Mouse (Mus musculus): ENCODE data around the gene Prss27. TPM values are rescaled to one million over a fixed set of nuclear protein-coding genes. Genes with fewer than 3 reads are reported as not detected.
"Not testable (repeated sequence)": the region's sequence is repeated elsewhere in the genome, so short reads cannot be mapped to it uniquely, and the experiment has no call there.

The Prss27 gene
- total and polyA plus RNA-seq, 3 experiments = 0.24 to 0.58 (median 0.46) TPM

DNA sequence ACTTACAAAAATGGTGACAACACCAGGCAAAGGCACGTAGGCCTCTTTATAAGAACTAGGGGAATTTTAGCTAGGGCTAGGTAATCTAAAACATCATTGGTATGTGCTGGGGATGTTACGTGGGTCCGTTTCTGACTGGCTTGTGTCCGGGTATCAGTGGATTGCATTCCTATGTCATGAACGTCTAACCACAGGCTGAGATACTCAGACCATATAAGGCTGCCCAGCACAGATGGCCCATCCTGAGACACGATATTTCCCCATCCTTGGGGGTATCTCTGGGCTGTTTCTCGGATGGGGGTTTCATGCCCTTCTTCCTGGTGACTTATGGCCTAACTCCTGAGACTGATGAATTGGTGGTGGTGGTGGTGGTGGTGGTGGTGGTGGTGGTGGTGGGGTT, 2.9 kb upstream of the Prss27 start:
- no peak for DNase-seq

DNA sequence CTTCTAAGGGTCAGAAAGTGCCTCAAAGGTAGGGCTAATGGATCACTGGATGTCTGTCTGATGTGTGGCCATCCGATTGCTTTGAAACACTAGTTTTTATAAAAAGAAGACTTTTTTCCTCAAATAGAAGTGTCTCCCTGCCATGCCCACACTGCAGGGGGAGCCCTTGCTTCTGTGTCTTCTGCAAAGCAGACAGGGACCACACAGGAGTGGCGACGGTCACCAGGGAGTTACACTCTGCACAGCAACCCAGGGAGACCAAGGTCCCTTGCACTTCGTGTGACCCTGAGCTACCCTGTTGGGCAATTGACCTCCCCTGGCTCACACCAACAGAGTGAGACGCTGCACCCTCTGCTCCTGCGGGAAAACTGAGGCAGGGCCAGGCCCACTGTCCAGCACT, 990 bp upstream of the Prss27 start:
- peak; percentile 46 for DNase-seq

DNA sequence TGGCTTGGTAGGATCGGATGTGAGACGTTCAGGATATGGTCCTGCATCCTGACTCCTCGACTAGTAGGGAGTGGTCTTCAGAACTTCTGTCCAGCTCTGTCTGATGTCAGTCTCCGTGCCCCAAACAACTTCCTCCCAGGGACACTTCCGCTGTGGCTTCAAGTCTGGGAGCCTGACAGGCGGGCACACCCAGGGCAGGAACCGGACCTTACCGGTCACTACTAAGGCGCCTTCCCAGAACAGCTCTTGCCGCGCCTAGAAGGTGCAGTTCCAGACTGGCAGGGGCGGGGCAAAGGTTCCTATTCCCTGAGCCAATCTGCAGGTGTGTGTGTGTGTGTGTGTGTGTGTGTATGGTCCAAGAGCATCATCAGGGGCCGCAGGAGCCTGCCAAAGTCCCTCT, 584 bp upstream of the Prss27 start:
- no peak for DNase-seq

GRCm38 (mm10) chr17:24044482-24044881, 6.5 kb downstream of the Prss27 start:
- no peak for DNase-seq

DNA sequence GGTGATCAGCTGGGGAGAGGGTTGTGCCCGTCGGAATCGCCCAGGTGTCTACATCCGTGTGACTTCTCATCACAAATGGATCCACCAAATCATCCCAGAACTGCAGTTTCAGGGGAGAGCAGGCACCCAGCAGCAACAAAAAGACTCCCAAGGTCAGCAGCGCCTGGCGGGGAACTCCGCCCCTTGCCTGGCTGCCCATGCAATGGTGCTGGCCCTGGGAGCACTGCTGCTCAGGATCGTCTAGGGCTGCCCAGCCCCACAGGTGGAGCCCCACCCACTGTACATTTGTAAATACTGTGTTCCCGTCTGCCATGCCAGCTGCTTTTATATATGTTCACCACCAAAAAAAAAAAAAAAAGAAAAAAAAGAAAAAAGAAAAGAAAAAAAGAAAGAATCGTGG, 7.7 kb downstream of the Prss27 start:
- DNase-seq = peak; percentile 52

GRCm38 (mm10) chr17:24046026-24046425, 8.1 kb downstream of the Prss27 start:
- DNase-seq = no peak

- DNase-seq = no peak
Observed at GRCm38 (mm10) chr17:24048053-24048452, 10.1 kb downstream of the Prss27 start.

GRCm38 (mm10) chr17:24049008-24049407, 11.1 kb downstream of the Prss27 start:
- DNase-seq = no peak

- DNase-seq = no peak
Observed at GRCm38 (mm10) chr17:24056636-24057625, 19.0 kb downstream of the Prss27 start.

DNA sequence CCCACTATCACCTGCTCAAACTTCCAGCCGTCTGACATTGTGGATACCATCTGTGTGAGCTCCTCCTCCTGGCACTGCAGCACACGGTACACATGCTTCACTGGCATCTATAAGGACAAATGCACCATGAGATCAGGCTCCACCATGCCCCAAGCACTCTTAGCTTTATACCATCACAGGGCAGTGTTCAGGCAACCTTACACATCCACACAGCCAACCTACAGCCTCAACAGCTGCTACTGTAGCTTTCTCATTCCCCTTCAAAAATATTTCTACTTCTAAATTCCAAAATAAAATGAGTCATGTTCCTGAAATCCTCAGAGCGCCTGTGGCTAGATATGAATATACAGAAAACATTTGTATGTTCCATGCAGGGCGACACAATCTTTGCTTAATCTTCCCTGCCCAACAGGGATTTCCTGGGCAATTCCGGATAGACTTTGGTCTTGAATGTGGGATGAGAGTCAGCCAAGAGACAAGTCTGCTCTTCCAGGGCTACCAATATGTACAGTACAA, 19.8 kb downstream of the Prss27 start:
- no peak for DNase-seq

- no peak for DNase-seq
Observed at GRCm38 (mm10) chr17:24062459-24063155, 24.7 kb downstream of the Prss27 start.

- no peak for DNase-seq
Observed at GRCm38 (mm10) chr17:24068271-24068670, 30.3 kb downstream of the Prss27 start.

- DNase-seq = no peak
Observed at GRCm38 (mm10) chr17:24069531-24069930, 31.6 kb downstream of the Prss27 start.

GRCm38 (mm10) chr17:24072919-24073696, 35.2 kb downstream of the Prss27 start, which contains the start of gene Kctd5:
TSS of gene Kctd5 (minus strand) at chr17:24073485.
- DNase-seq = peak; percentile 95

- no peak for DNase-seq
Observed at GRCm38 (mm10) chr17:24077101-24077500, 39.2 kb downstream of the Prss27 start.

DNA sequence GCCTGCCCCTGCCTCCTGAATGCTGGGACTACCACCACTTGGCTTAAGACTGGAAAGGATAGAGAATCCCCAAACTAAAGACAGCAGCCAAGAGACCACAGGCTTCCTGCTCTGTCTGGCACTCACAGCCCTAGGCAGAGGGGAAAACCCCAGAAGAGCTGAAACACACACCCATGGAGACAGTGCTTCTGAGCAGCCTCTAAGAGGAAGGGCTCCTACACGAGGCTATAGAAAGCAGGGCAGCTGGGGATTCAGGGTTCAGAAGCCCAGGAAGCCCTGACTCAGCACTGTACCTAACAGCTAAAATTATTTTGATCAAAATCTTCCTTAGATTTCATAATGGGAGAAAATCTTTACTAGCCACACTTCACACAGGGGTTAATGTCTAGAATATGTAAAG, 46.6 kb downstream of the Prss27 start:
- no peak for DNase-seq

- not testable (repeated sequence) for DNase-seq
Observed at GRCm38 (mm10) chr17:24086399-24086798, 48.5 kb downstream of the Prss27 start.

- DNase-seq = no peak
Observed at GRCm38 (mm10) chr17:24090575-24090974, 52.6 kb downstream of the Prss27 start.
